Mouse (Mus musculus): ENCODE data around the gene Chrm3. TPM values are rescaled to one million over a fixed set of nuclear protein-coding genes. Genes with fewer than 3 reads are reported as not detected.
"Not testable (repeated sequence)": the region's sequence is repeated elsewhere in the genome, so short reads cannot be mapped to it uniquely, and the experiment has no call there.

The Chrm3 gene
- 2.6 and 3.5 TPM in 2 replicates for polyA plus RNA-seq (2012; rRNA removed)

DNA sequence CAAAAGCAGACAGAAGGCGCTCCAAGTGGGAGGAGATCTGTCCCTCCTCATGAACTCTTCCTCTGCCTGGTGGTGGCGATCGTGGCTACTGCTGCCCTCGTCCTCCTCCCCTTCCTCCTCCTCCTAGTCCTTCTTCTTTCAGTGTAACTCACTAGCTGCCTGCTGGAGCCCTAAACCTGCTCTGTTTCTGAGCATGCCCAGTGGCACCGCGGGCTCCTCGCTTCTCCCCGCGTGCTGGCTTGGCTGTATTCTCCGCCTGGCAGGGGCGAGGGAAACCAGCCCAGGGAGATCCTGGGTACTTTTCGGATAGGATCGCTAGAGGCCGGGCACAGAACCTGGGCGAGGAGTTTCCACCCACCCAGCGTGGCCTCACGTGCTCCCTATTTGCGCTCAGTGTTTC, at the start of gene Chrm3:
Chrm3 (minus strand) TSS at position 71 of the 400 bp plus-strand sequence.
- TF ChIP-seq CTCF (IDR thresholded peaks at IDR 0.05; ENCODE audit: extremely low read depth, insufficient read length, insufficient replicate concordance, low read depth, low read length) (0 out of 2 replicates have a peak, but pooled peaks have one; percentile 16), POLR2A (IDR thresholded peaks at IDR 0.05; ENCODE audit: low read depth, low read length) (0 out of 2 replicates have a peak, but pooled peaks have one; percentile 15)
- Histone ChIP-seq H3K4me1 (ENCODE audit: control insufficient read depth, insufficient read depth, insufficient read length, low read length) (peaks cover 3% of the 10 kb centered on the region; the same call in 1 of the 2 replicates), H3K27me3 (ENCODE audit: control insufficient read depth, insufficient read depth, low read length) (peaks cover 3% of the 10 kb centered on the region; the same call in 1 of the 2 replicates), H3K27ac (ENCODE audit: insufficient read depth, low read depth, low read length) (0 out of 2 replicates have a peak within 1 kb of the TSS, but pooled peaks have one; percentile 18), H3K4me3 (ENCODE audit: low read depth, low read length) (peak within 1 kb of the TSS; percentile 60), H3K36me3 (ENCODE audit: control insufficient read depth, insufficient read depth, low read length) (no peaks in the 10 kb centered on the region)
- 1% methylated on average over 18 of the region's 18 CpGs for WGBS

DNA sequence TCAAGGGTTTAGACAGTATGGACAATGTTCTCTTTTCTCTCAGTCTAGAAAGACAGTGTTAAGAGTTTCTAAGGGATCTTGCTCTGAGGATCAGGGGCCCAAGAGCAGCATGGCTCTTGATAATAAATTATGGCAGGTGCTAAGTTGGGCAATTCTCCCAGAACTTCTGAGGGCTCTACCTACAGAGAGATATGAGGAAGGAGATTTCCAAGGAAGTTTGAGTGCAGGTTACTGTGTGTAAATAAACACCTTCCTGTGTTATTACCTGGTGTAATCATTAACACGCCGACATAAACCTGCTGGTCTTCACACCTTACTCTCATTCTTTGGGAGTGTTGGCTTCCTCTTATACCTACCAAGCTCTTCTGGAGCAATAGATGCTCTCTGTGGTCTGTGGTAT, 33.7 kb upstream of the Chrm3 start:
- Histone ChIP-seq H3K4me3 (ENCODE audit: low read depth, low read length) (no peak overlapping the region), H3K4me1 (ENCODE audit: control insufficient read depth, insufficient read depth, insufficient read length, low read length) (no peaks in the 10 kb centered on the region), H3K36me3 (ENCODE audit: control insufficient read depth, insufficient read depth, low read length) (no peaks in the 10 kb centered on the region), H3K27ac (ENCODE audit: insufficient read depth, low read depth, low read length) (no peak overlapping the region), H3K27me3 (ENCODE audit: control insufficient read depth, insufficient read depth, low read length) (no peaks in the 10 kb centered on the region)
- 35% methylated on average over 2 of the region's 2 CpGs for WGBS
- TF ChIP-seq POLR2A (IDR thresholded peaks at IDR 0.05; ENCODE audit: low read depth, low read length) = no peak
- no peak for TF ChIP-seq CTCF (IDR thresholded peaks at IDR 0.05; ENCODE audit: extremely low read depth, insufficient read length, insufficient replicate concordance, low read depth, low read length)

DNA sequence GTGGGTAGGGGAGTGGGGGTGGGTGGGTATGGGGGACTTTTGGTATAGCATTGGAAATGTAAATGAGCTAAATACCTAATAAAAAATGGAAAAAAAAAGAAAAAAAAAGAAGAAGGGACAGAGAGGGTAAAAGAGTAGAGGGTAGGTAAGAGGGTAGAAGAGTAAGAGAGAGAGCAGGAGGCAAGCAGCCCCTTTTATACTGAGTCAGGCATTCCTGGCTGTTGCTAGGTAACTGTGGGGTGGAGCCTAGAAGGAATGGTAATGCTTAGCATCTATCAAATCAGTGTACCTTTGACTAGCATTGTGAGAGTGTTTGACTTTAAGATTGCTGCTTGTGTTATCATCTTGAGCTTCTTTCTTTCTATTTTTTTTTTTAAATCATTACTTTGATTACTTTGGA, 14.8 kb upstream of the Chrm3 start:
- H3K4me1 ChIP-seq (ENCODE audit: control insufficient read depth, insufficient read depth, insufficient read length, low read length); H3K27me3 ChIP-seq (ENCODE audit: control insufficient read depth, insufficient read depth, low read length); H3K4me3 ChIP-seq (ENCODE audit: low read depth, low read length); H3K27ac ChIP-seq (ENCODE audit: insufficient read depth, low read depth, low read length); H3K36me3 ChIP-seq (ENCODE audit: control insufficient read depth, insufficient read depth, low read length): not testable (repeated sequence)

DNA sequence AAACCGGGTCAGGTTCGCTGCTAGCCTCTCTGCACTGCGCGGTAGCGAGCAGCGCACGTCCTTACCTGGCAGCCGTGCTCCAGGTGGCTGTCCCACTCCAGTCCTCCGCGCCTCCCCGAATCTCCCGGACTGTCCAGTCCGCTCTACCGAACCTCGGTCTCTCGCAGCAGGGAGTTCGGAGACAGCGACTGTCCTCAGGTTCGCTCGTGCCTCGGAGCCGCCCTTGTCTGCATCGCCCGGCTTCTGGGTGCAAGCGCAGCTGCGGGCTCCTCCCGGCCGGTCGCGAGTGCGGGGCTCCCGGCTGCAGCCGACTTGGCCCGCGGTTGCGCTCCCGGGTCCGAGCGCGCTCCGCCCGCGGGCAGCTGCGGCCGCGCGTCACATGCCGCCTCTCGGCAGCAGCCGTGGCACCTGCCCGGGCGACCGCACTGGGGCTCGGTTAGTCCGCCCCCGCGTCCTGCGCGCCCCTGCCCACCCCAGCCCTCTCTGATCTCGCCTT, 400 bp downstream of the Chrm3 start:
- H3K4me1 ChIP-seq (ENCODE audit: control insufficient read depth, insufficient read depth, insufficient read length, low read length) = peaks cover 6% of the 10 kb centered on the region; the same call in 1 of the 2 replicates
- 0 out of 2 replicates have a peak overlapping the region, but pooled peaks have one; percentile 18 for H3K27ac ChIP-seq (ENCODE audit: insufficient read depth, low read depth, low read length)
- no peak for TF ChIP-seq CTCF (IDR thresholded peaks at IDR 0.05; ENCODE audit: extremely low read depth, insufficient read length, insufficient replicate concordance, low read depth, low read length)
- TF ChIP-seq POLR2A (IDR thresholded peaks at IDR 0.05; ENCODE audit: low read depth, low read length) = no peak
- H3K27me3 ChIP-seq (ENCODE audit: control insufficient read depth, insufficient read depth, low read length) = peaks cover 3% of the 10 kb centered on the region; the same call in 1 of the 2 replicates
- H3K4me3 ChIP-seq (ENCODE audit: low read depth, low read length) = peak overlapping the region; percentile 60
- 1% methylated on average over 60 of the region's 60 CpGs for WGBS
- H3K36me3 ChIP-seq (ENCODE audit: control insufficient read depth, insufficient read depth, low read length) = no peaks in the 10 kb centered on the region

DNA sequence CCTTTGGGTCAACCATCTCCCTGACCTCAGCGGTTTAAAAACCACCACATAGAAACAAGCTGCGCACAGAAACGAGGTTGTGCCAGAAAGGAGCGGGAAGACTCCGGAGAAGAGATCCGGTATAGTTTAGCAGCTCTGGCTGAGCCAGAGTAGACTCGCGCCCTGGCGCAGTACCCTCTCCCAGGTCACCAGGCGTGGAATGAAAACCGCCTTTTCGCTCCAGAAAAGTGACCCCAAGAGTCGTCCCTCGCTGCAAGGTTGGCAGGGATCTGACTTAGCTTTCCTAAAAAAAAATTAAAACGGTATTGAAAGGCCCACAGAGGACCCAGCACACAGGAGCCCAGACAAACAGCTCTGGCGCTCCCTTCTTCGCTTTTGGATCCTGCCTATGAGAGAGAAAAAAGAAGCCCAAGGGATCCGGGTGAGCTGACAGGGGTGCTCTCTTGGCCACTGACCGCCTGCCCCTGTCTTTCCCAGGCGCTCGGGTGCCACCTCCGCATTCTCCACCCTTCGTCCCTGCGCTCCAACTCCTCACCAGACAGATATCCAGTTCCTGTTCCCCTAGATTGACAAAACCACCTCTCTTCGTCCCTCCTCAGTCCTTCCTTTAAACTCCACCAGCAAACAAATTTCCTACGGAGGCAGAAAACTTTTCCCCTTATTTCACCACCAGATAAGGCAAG, 990 bp downstream of the Chrm3 start:
- 0 out of 2 replicates have a peak overlapping the region, but pooled peaks have one; percentile 18 for H3K27ac ChIP-seq (ENCODE audit: insufficient read depth, low read depth, low read length)
- TF ChIP-seq CTCF (IDR thresholded peaks at IDR 0.05; ENCODE audit: extremely low read depth, insufficient read length, insufficient replicate concordance, low read depth, low read length) = no peak
- TF ChIP-seq POLR2A (IDR thresholded peaks at IDR 0.05; ENCODE audit: low read depth, low read length) = no peak

DNA sequence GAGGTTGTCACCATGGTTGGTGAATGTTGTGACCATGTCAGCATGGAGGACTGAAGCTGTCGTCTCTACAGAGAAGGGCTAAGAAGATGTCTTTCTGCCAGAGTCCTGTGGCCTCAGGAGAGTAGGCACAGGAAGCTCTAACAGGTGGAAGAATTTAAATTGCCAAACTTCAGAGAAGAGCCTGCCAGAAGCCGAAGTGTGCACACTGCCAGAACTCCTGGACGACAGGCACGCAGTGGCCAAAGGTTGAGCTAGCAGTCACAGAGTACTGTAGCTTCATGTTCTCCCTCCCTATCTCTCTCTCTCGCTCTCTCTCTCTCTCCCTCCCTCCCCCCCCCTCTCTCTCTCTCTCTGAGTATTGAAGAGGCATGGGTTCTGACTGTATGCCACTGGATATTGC, 4.9 kb downstream of the Chrm3 start:
- Histone ChIP-seq H3K27ac (ENCODE audit: insufficient read depth, low read depth, low read length) (no peak overlapping the region), H3K36me3 (ENCODE audit: control insufficient read depth, insufficient read depth, low read length) (no peaks in the 10 kb centered on the region), H3K27me3 (ENCODE audit: control insufficient read depth, insufficient read depth, low read length) (peaks cover 3% of the 10 kb centered on the region; the same call in 1 of the 2 replicates), H3K4me3 (ENCODE audit: low read depth, low read length) (no peak overlapping the region), H3K4me1 (ENCODE audit: control insufficient read depth, insufficient read depth, insufficient read length, low read length) (peaks cover 6% of the 10 kb centered on the region; the same call in 1 of the 2 replicates)
- no peak for TF ChIP-seq POLR2A (IDR thresholded peaks at IDR 0.05; ENCODE audit: low read depth, low read length)
- no peak for TF ChIP-seq CTCF (IDR thresholded peaks at IDR 0.05; ENCODE audit: extremely low read depth, insufficient read length, insufficient replicate concordance, low read depth, low read length)
- 27% methylated on average over 5 of the region's 5 CpGs for WGBS

More for the DNA sequence above, 990 bp downstream of the Chrm3 start:
- Histone ChIP-seq H3K36me3 (ENCODE audit: control insufficient read depth, insufficient read depth, low read length) (no peaks in the 10 kb centered on the region), H3K27me3 (ENCODE audit: control insufficient read depth, insufficient read depth, low read length) (peaks cover 3% of the 10 kb centered on the region; the same call in 1 of the 2 replicates), H3K4me3 (ENCODE audit: low read depth, low read length) (peak overlapping the region; percentile 60), H3K4me1 (ENCODE audit: control insufficient read depth, insufficient read depth, insufficient read length, low read length) (peaks cover 6% of the 10 kb centered on the region; the same call in 1 of the 2 replicates)
- 2% methylated on average over 26 of the region's 26 CpGs for WGBS

DNA sequence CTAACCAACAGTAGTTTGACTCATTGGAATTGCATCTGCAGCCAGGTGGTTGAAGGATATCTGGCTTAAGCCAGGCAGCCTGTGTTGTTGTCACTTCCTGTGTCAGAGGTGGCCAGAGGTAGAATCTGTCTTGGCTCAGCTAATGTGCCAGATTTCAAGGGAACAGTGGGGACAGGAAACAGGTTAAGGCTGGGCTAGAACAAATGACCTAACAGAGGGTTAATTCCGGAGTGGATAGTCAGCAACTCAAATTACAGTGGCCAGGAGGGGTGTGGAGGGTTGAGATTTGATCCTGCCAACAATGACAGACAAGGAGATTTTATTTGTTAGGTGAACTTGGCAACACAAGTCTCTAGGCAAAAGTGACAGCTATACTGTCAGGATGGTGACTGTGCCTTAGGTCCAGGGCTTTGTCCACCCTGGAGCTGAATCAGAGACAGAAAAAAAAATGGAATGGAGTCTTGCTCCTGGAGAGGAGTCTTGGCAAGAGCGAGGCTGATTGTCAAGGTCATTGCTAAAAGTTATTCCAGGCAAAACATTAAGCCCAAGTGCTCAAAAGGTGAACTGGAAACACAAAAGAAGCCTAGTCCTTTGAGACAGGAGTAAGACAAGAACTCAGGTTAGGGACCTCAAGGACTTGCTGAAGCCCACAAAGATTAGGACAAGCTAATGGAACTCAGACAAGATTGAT, 5.6 kb downstream of the Chrm3 start:
- H3K36me3 ChIP-seq (ENCODE audit: control insufficient read depth, insufficient read depth, low read length) = no peaks in the 10 kb centered on the region
- peaks cover 4% of the 10 kb centered on the region; the same call in 1 of the 2 replicates for H3K4me1 ChIP-seq (ENCODE audit: control insufficient read depth, insufficient read depth, insufficient read length, low read length)
- no peak overlapping the region for H3K27ac ChIP-seq (ENCODE audit: insufficient read depth, low read depth, low read length)
- no peak overlapping the region for H3K4me3 ChIP-seq (ENCODE audit: low read depth, low read length)
- peaks cover 3% of the 10 kb centered on the region; the same call in 1 of the 2 replicates for H3K27me3 ChIP-seq (ENCODE audit: control insufficient read depth, insufficient read depth, low read length)
- TF ChIP-seq CTCF (IDR thresholded peaks at IDR 0.05; ENCODE audit: extremely low read depth, insufficient read length, insufficient replicate concordance, low read depth, low read length) = no peak
- no peak for TF ChIP-seq POLR2A (IDR thresholded peaks at IDR 0.05; ENCODE audit: low read depth, low read length)
- 69% methylated on average over 2 of the region's 2 CpGs for WGBS

All from small intestine, adult 2 months (tissue).